Mouse (Mus musculus): Measurements from ENCODE around the gene Minos1. TPM values are rescaled to one million over a fixed set of nuclear protein-coding genes. Genes with fewer than 3 reads are reported as not detected.
A peak's percentile ranks its signal among the peaks of the same experiment; 100 is the strongest.

Minos1 gene
- polyA plus RNA-seq, 1 experiment from 2014 or later, result 564 TPM

DNA sequence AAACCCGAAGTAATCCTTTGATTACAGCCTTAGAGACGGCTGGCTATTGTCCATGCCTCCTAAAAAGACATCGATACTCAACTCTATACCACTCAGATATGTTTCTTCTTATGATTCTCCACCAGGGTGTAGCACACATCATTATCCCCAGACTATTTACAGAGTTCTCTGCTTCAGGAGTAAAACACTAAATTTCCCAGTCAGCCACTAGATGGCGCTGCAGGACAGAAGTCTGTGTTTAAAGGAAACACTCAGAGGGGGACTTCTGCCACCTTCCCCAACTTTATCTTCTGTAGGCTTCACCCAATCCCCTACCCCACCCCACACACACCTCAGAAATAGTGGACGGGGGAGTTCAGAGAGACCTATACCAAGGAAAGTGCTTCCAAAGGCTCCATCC, 44.9 kb downstream of the Minos1 start:
- DNase-seq (ENCODE audit: low spot score) (peak; percentile 73), ATAC-seq (replicated peaks; ENCODE audit: low FRiP score) (no peak)
- H3K27me3 ChIP-seq (replicated peaks; ENCODE audit: control insufficient read depth, insufficient read depth, low read length), result peaks cover 45% of the 10 kb centered on the region
- peaks cover 3% of the 10 kb centered on the region; the same call in 1 of the 2 replicates for H3K4me1 ChIP-seq (replicated peaks; ENCODE audit: control insufficient read depth, insufficient read depth, low read length)
- H3K4me3 ChIP-seq (ENCODE audit: low read depth, low read length), result no peak overlapping the region
- WGBS, result 23% methylated on average over 5 of the region's 5 CpGs
- no peaks in the 10 kb centered on the region for H3K9me3 ChIP-seq (ENCODE audit: control insufficient read depth, low read length)
- no peak overlapping the region for H3K4me2 ChIP-seq
- no peaks in the 10 kb centered on the region for H3K36me3 ChIP-seq (ENCODE audit: control insufficient read depth, insufficient read depth, low read length)
- H3K9ac ChIP-seq (ENCODE audit: low read depth, low read length), result no peak overlapping the region
- no peak overlapping the region for H3K27ac ChIP-seq (ENCODE audit: low read depth, low read length)

DNA sequence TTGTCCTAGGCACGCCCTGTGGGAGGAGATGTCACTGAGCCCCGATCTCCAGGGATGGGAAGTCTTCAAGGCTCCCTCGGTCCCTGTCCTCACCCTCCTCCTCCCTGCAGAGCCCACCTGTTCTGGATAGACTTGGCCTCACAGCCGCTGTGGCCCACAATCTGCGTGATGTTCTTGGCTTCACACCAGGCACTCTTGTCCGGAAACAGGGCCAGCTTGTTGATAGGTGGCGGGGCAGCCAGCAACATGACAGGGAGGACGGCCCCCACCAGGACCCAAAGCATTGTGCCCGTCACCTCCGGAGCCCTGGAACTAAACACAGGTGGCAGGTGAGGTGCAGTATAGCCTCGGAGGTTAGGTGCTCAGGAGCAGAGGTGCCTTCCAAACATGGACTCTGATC, 45.6 kb downstream of the Minos1 start:
- Histone ChIP-seq H3K4me2 (no peak overlapping the region), H3K4me1 (replicated peaks; ENCODE audit: control insufficient read depth, insufficient read depth, low read length) (peaks cover 3% of the 10 kb centered on the region; the same call in 1 of the 2 replicates), H3K36me3 (ENCODE audit: control insufficient read depth, insufficient read depth, low read length) (no peaks in the 10 kb centered on the region), H3K9me3 (ENCODE audit: control insufficient read depth, low read length) (no peaks in the 10 kb centered on the region), H3K27ac (ENCODE audit: low read depth, low read length) (no peak overlapping the region), H3K27me3 (replicated peaks; ENCODE audit: control insufficient read depth, insufficient read depth, low read length) (peaks cover 38% of the 10 kb centered on the region), H3K4me3 (ENCODE audit: low read depth, low read length) (no peak overlapping the region), H3K9ac (ENCODE audit: low read depth, low read length) (no peak overlapping the region)
- DNase-seq (ENCODE audit: low spot score), result no peak
- WGBS, result 58% methylated on average over 11 of the region's 11 CpGs
- no peak for ATAC-seq (replicated peaks; ENCODE audit: low FRiP score)

DNA sequence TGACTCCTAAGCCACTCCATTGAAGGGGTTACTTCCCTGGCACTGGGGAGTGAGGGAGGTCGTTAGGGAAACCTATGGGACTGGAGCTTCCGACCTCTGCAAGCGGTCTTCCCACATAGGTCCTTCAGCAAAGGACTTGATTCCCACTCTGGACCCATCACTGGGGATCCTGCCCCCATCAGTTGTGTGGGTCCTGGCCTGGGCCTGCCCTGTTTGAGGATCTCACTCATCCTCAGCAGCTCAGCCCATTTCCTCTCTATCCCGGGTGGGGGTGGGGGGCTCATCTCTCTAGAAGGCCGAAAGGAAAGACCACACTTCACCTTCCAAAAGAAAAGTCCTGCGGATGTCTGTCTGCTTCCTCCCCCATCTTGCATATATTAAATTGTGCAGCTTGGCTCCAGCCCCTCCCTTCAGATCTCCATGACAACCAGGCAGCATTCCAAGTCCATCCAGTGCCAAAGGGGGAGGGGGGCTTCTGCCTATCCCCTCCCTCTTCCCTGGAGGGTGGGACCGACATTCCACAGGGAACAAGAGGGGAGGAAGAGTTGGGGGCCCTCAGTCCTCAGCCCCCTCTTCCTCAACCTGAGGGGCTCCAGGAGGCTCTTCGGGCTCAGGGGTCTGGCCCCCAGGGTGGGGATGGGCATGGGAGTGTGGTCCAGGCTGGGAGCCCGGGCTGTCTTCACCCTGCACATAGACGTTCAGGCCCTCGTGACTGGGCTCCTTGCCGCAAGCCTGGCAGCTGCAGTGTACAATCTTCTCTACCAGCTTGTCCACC, 47.9 kb downstream of the Minos1 start:
- Histone ChIP-seq H3K9me3 (ENCODE audit: control insufficient read depth, low read length) (no peaks in the 10 kb centered on the region), H3K36me3 (ENCODE audit: control insufficient read depth, insufficient read depth, low read length) (no peaks in the 10 kb centered on the region), H3K4me2 (no peak overlapping the region), H3K27ac (ENCODE audit: low read depth, low read length) (no peak overlapping the region), H3K4me1 (replicated peaks; ENCODE audit: control insufficient read depth, insufficient read depth, low read length) (peaks cover 3% of the 10 kb centered on the region; the same call in 1 of the 2 replicates), H3K9ac (ENCODE audit: low read depth, low read length) (no peak overlapping the region), H3K27me3 (replicated peaks; ENCODE audit: control insufficient read depth, insufficient read depth, low read length) (peaks cover 17% of the 10 kb centered on the region), H3K4me3 (ENCODE audit: low read depth, low read length) (no peak overlapping the region)
- WGBS, result 49% methylated on average over 12 of the region's 12 CpGs
- DNase-seq (ENCODE audit: low spot score) (no peak), ATAC-seq (replicated peaks; ENCODE audit: low FRiP score) (no peak)

DNA sequence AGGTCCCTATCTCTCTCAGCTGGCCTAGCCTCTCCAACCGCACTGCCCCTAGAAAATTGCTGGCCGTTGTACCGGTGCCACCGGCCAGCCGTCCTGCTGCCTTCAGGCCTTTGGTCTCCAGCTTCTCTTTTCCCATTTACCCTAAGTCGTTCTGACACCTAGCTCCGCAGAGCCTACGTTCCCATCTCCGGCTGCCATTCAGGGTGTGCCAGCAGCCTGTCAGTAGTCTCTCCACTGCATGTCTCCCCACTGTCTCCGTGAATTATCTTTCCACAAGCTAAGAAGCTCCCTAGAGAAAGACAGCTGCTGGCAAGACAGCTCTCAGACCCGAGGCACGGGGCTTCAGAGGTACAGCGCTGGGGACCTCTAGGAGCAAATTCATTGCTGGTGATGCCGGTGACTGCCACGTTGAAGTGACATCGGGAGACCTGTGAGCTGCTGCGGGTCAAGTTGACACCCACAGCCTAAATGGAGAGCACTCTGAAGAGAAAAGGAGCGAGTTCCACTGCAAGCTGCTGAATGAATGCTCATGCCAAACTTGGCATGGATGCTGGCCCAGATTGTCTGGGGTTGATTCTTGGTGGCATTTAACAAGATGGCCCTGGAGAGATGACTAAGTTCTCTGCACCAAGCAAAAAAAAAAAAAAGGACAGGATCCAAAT, 49.5 kb downstream of the Minos1 start:
- Histone ChIP-seq H3K27ac (ENCODE audit: low read depth, low read length) (no peak overlapping the region), H3K27me3 (replicated peaks; ENCODE audit: control insufficient read depth, insufficient read depth, low read length) (peaks cover 24% of the 10 kb centered on the region), H3K4me1 (replicated peaks; ENCODE audit: control insufficient read depth, insufficient read depth, low read length) (peaks cover 3% of the 10 kb centered on the region; the same call in 1 of the 2 replicates), H3K4me3 (ENCODE audit: low read depth, low read length) (no peak overlapping the region), H3K36me3 (ENCODE audit: control insufficient read depth, insufficient read depth, low read length) (no peaks in the 10 kb centered on the region), H3K9me3 (ENCODE audit: control insufficient read depth, low read length) (no peaks in the 10 kb centered on the region), H3K9ac (ENCODE audit: low read depth, low read length) (no peak overlapping the region), H3K4me2 (no peak overlapping the region)
- ATAC-seq (replicated peaks; ENCODE audit: low FRiP score), result no peak
- 68% methylated on average over 18 of the region's 18 CpGs for WGBS
- DNase-seq (ENCODE audit: low spot score), result no peak

DNA sequence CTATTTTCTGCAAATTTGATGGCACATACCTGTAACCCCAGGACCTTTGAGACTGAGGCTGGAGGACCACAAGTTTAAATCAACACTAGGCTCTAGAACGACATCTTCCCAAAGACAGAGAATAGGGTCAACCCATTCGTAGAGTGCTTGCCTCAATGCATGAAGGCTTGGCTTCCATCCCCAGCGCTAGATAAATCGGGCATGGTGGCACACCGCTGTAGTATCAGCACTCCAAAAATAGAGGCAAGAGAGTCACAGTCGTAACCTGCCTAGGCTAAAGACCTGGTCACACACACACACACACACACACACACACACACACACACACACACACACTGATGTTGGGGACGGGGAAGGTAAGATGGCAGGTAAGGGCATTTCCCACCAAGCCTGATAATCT, 50.7 kb downstream of the Minos1 start:
- 90% methylated on average over 7 of the region's 7 CpGs for WGBS
- no peak overlapping the region for H3K9ac ChIP-seq (ENCODE audit: low read depth, low read length)
- no peaks in the 10 kb centered on the region for H3K36me3 ChIP-seq (ENCODE audit: control insufficient read depth, insufficient read depth, low read length)
- peaks cover 3% of the 10 kb centered on the region; the same call in 1 of the 2 replicates for H3K4me1 ChIP-seq (replicated peaks; ENCODE audit: control insufficient read depth, insufficient read depth, low read length)
- peaks cover 35% of the 10 kb centered on the region for H3K27me3 ChIP-seq (replicated peaks; ENCODE audit: control insufficient read depth, insufficient read depth, low read length)
- no peak for DNase-seq (ENCODE audit: low spot score)
- H3K27ac ChIP-seq (ENCODE audit: low read depth, low read length), result no peak overlapping the region
- no peak for ATAC-seq (replicated peaks; ENCODE audit: low FRiP score)
- H3K9me3 ChIP-seq (ENCODE audit: control insufficient read depth, low read length), result no peaks in the 10 kb centered on the region
- no peak overlapping the region for H3K4me3 ChIP-seq (ENCODE audit: low read depth, low read length)
- H3K4me2 ChIP-seq, result no peak overlapping the region

DNA sequence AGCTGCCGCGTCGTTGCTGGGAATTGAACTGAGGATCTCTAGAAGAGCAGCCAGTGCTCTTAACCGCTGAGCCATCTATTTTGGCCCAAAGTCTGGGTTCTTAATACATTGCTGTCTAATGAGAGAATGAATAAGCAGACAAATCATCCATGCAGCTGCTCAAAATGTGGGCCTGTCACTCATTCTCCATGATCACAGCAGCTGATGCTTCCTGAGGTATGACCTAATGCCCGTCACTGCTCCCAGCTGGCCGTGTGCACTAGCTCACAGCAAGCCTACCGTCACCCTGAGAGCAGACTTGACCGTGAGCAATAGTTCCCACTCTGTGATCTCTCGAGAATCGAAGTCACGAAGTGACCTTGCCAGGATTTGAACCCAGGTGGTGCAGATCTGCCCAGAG, 51.5 kb downstream of the Minos1 start:
- DNase-seq (ENCODE audit: low spot score) (no peak), ATAC-seq (replicated peaks; ENCODE audit: low FRiP score) (no peak)
- Histone ChIP-seq H3K4me1 (replicated peaks; ENCODE audit: control insufficient read depth, insufficient read depth, low read length) (peaks cover 9% of the 10 kb centered on the region; the same call in 1 of the 2 replicates), H3K9ac (ENCODE audit: low read depth, low read length) (no peak overlapping the region), H3K9me3 (ENCODE audit: control insufficient read depth, low read length) (no peaks in the 10 kb centered on the region), H3K4me2 (no peak overlapping the region), H3K4me3 (ENCODE audit: low read depth, low read length) (no peak overlapping the region), H3K27ac (ENCODE audit: low read depth, low read length) (no peak overlapping the region), H3K27me3 (replicated peaks; ENCODE audit: control insufficient read depth, insufficient read depth, low read length) (peaks cover 39% of the 10 kb centered on the region), H3K36me3 (ENCODE audit: control insufficient read depth, insufficient read depth, low read length) (no peaks in the 10 kb centered on the region)
- 78% methylated on average over 11 of the region's 11 CpGs for WGBS

DNA sequence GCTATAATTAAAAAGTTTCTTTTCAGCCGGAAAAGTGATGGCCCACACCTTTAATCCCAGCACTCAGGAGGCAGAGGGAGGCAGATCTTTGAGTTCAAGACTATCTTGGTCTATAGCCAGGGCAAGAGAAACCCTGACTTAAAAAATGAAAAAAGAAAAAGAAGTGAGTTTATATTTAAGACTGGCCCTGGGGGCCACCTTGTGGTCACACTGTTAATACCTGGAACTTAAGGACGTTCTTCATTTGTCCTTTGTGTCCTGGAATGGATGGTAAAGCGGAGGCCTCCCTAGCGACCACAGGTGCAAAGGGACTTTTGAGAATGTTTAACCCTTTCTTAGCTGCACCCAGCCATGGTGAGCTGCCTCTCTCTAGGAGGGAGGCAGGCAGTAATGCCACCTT, 52.2 kb downstream of the Minos1 start:
- no peaks in the 10 kb centered on the region for H3K9me3 ChIP-seq (ENCODE audit: control insufficient read depth, low read length)
- ATAC-seq (replicated peaks; ENCODE audit: low FRiP score) (no peak), DNase-seq (ENCODE audit: low spot score) (no peak)
- 18% methylated on average over 4 of the region's 4 CpGs for WGBS
- no peaks in the 10 kb centered on the region for H3K36me3 ChIP-seq (ENCODE audit: control insufficient read depth, insufficient read depth, low read length)
- H3K27me3 ChIP-seq (replicated peaks; ENCODE audit: control insufficient read depth, insufficient read depth, low read length), result peaks cover 46% of the 10 kb centered on the region
- no peak overlapping the region for H3K4me3 ChIP-seq (ENCODE audit: low read depth, low read length)
- H3K4me1 ChIP-seq (replicated peaks; ENCODE audit: control insufficient read depth, insufficient read depth, low read length), result peaks cover 9% of the 10 kb centered on the region; the same call in 1 of the 2 replicates
- no peak overlapping the region for H3K9ac ChIP-seq (ENCODE audit: low read depth, low read length)
- no peak overlapping the region for H3K4me2 ChIP-seq
- H3K27ac ChIP-seq (ENCODE audit: low read depth, low read length), result no peak overlapping the region

DNA sequence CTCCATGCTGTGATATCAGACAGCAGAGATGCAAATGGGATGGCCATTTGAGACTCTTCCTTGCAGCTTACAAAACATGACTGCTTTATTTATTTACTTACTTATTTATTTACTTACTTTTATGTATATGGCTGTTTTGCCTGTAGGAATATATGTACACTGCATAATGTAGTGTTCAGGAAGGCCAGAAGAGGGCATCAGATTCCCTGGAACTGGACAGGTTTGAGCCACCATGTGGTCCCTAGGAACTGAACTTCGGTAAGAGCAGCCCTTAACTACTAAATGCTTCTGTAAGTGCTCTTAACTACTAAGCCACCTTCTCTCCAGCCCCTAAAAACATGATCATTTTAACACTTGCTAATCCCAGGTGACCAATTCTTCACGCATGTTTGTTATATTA, 52.6 kb downstream of the Minos1 start:
- Histone ChIP-seq H3K27me3 (replicated peaks; ENCODE audit: control insufficient read depth, insufficient read depth, low read length) (peaks cover 50% of the 10 kb centered on the region), H3K4me2 (no peak overlapping the region), H3K4me1 (replicated peaks; ENCODE audit: control insufficient read depth, insufficient read depth, low read length) (peaks cover 9% of the 10 kb centered on the region; the same call in 1 of the 2 replicates), H3K9me3 (ENCODE audit: control insufficient read depth, low read length) (no peaks in the 10 kb centered on the region), H3K9ac (ENCODE audit: low read depth, low read length) (no peak overlapping the region), H3K36me3 (ENCODE audit: control insufficient read depth, insufficient read depth, low read length) (no peaks in the 10 kb centered on the region), H3K4me3 (ENCODE audit: low read depth, low read length) (no peak overlapping the region), H3K27ac (ENCODE audit: low read depth, low read length) (no peak overlapping the region)
- DNase-seq (ENCODE audit: low spot score), result no peak
- ATAC-seq (replicated peaks; ENCODE audit: low FRiP score), result no peak
- 41% methylated on average over 2 of the region's 2 CpGs for WGBS
